Mouse (Mus musculus): ENCODE measurements around the gene Tob1. TPM values are rescaled to one million over a fixed set of nuclear protein-coding genes. Genes with fewer than 3 reads are reported as not detected.

The Tob1 gene
- polyA plus RNA-seq, 1 experiment, result 1.2 TPM

DNA sequence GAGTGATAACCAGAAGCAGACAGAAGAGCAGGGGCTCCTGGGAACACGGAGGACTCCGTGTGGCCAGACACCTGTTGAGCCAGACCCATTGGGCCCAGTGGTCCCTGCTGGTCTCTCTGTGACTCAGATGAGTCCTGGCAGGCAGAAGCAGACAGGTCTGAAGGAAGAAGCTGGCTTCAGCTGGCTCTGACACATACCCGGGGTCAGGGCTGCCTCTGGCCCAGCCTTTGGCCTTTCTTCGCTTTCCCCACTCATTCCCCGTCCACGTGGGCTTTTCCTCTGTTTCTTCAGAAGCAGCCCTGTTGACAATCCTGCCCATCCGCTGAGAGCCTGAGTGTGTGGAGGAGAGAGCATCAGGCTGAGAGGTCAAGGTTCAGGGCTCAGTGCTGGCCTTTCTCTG, 36.0 kb upstream of the Tob1 start:
- TF ChIP-seq GATA1 (IDR thresholded peaks at IDR 0.05; ENCODE audit: low read length) (no peak), TAL1 (IDR thresholded peaks at IDR 0.05; ENCODE audit: low read length) (no peak)
- no peaks in the 10 kb centered on the region for H3K9me3 ChIP-seq (ENCODE audit: control insufficient read depth, low read length)
- no peak overlapping the region for H3K4me3 ChIP-seq (replicated peaks)
- no peaks in the 10 kb centered on the region; the same call in 1 of the 2 replicates for H3K27me3 ChIP-seq (ENCODE audit: control insufficient read depth)
- H3K36me3 ChIP-seq (ENCODE audit: control insufficient read depth), result no peaks in the 10 kb centered on the region
- H3K4me1 ChIP-seq (ENCODE audit: control insufficient read depth), result peaks cover 43% of the 10 kb centered on the region

GRCm38 (mm10) chr11:94175694-94176093, 35.6 kb upstream of the Tob1 start:
- no peaks in the 10 kb centered on the region for H3K9me3 ChIP-seq (ENCODE audit: control insufficient read depth, low read length)
- H3K27me3 ChIP-seq (ENCODE audit: control insufficient read depth), result no peaks in the 10 kb centered on the region; the same call in 1 of the 2 replicates
- TF ChIP-seq GATA1 (IDR thresholded peaks at IDR 0.05; ENCODE audit: low read length), result no peak
- TF ChIP-seq TAL1 (IDR thresholded peaks at IDR 0.05; ENCODE audit: low read length), result no peak
- H3K4me1 ChIP-seq (ENCODE audit: control insufficient read depth), result peaks cover 45% of the 10 kb centered on the region
- H3K4me3 ChIP-seq (replicated peaks), result no peak overlapping the region
- no peaks in the 10 kb centered on the region for H3K36me3 ChIP-seq (ENCODE audit: control insufficient read depth)

DNA sequence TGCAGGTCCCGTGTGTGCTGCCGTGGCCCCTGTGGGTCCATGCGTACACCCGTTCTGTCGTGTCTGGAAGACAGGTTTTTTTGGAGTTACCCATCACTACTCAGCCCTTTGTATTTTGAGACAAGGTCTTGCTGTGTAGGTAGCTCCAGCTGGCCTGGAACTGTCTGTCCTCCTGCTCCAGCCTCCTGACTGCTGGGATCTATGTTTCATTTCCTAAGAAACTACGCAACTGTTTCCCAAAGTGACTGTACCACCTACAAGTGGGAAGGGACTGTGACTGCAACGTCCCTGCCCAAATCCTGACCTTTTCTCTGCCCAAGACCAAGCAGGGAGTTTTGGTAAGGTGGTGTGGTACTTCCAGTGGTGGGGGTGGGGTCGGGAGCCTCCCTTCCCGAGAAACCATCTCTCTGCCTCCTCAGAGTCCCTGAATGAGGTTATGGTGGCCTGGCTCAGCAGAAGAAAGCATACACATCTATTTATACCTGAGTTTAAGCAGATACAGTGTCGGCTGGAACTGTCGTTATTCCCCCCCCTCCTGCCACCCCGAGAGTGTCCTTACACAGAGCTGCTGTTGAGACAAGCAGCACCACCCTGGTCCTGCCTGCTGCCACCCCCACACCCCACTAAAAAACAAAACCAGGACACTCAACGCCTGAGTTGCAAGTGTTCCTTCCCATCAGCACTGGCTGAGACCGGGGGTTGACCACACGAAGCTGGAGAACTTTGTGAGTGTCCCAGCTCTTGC, 33.2 kb upstream of the Tob1 start:
- no peaks in the 10 kb centered on the region for H3K27me3 ChIP-seq (ENCODE audit: control insufficient read depth)
- TF ChIP-seq TAL1 (IDR thresholded peaks at IDR 0.05; ENCODE audit: low read length), result no peak
- TF ChIP-seq GATA1 (IDR thresholded peaks at IDR 0.05; ENCODE audit: low read length), result no peak

DNA sequence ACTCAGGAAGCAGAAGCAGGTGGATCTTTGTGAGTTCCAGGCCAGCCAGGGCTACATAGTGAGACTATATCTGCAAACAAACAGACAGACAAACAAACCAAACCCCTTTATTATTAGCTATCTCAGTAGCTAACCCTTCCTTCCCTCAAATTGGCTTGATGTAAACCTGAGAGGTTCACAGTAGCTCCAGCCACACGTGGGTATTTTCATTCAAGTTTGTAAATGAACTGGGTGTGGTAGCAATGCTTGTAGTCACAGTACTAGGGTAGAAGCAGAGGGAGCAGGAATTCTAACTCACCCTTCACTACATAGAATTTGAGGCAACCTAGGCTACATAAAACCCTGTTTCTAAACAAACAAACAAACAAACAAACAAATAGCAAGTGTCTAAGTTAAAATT, 31.5 kb upstream of the Tob1 start:
- H3K4me3 ChIP-seq (replicated peaks), result no peak overlapping the region
- H3K27me3 ChIP-seq (ENCODE audit: control insufficient read depth), result no peaks in the 10 kb centered on the region
- peaks cover 18% of the 10 kb centered on the region for H3K4me1 ChIP-seq (ENCODE audit: control insufficient read depth)
- no peak for TF ChIP-seq GATA1 (IDR thresholded peaks at IDR 0.05; ENCODE audit: low read length)
- no peak for TF ChIP-seq TAL1 (IDR thresholded peaks at IDR 0.05; ENCODE audit: low read length)
- H3K36me3 ChIP-seq (ENCODE audit: control insufficient read depth), result no peaks in the 10 kb centered on the region
- no peaks in the 10 kb centered on the region for H3K9me3 ChIP-seq (ENCODE audit: control insufficient read depth, low read length)

More for the DNA sequence above, 33.2 kb upstream of the Tob1 start:
- no peak overlapping the region for H3K4me3 ChIP-seq (replicated peaks)
- no peaks in the 10 kb centered on the region for H3K36me3 ChIP-seq (ENCODE audit: control insufficient read depth)
- H3K4me1 ChIP-seq (ENCODE audit: control insufficient read depth), result peaks cover 33% of the 10 kb centered on the region
- H3K9me3 ChIP-seq (ENCODE audit: control insufficient read depth, low read length), result no peaks in the 10 kb centered on the region

GRCm38 (mm10) chr11:94180194-94180593, 31.1 kb upstream of the Tob1 start:
- TF ChIP-seq GATA1 (IDR thresholded peaks at IDR 0.05; ENCODE audit: low read length), result no peak
- TF ChIP-seq TAL1 (IDR thresholded peaks at IDR 0.05; ENCODE audit: low read length), result no peak
- no peaks in the 10 kb centered on the region for H3K36me3 ChIP-seq (ENCODE audit: control insufficient read depth)
- peaks cover 17% of the 10 kb centered on the region for H3K4me1 ChIP-seq (ENCODE audit: control insufficient read depth)
- H3K27me3 ChIP-seq (ENCODE audit: control insufficient read depth), result no peaks in the 10 kb centered on the region
- H3K9me3 ChIP-seq (ENCODE audit: control insufficient read depth, low read length), result no peaks in the 10 kb centered on the region
- no peak overlapping the region for H3K4me3 ChIP-seq (replicated peaks)

GRCm38 (mm10) chr11:94181694-94182093, 29.6 kb upstream of the Tob1 start:
- Histone ChIP-seq H3K36me3 (ENCODE audit: control insufficient read depth) (no peaks in the 10 kb centered on the region), H3K9me3 (ENCODE audit: control insufficient read depth, low read length) (no peaks in the 10 kb centered on the region), H3K4me3 (replicated peaks) (no peak overlapping the region), H3K27me3 (ENCODE audit: control insufficient read depth) (no peaks in the 10 kb centered on the region), H3K4me1 (ENCODE audit: control insufficient read depth) (peaks cover 14% of the 10 kb centered on the region)
- no peak for TF ChIP-seq TAL1 (IDR thresholded peaks at IDR 0.05; ENCODE audit: low read length)
- TF ChIP-seq GATA1 (IDR thresholded peaks at IDR 0.05; ENCODE audit: low read length), result no peak

DNA sequence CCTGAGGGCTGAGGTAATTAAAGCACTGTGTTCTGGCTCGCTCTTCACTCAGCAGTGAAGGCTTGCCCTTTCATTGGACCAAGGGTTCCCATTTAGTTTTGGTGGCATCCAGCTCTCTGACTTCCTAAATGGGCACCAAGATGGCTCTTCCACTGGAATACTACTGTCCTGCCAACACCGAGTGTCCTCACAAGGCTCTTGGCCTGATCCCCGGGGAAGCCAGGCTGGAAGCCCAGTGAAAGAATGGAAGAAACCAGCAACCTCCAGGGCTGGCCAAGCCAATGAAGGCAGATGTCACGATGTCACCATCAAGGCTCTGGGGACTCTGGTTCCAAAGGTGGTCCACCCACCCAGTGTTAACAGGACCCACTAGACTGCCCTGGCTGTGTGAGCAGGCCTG, 28.5 kb upstream of the Tob1 start:
- Histone ChIP-seq H3K4me1 (ENCODE audit: control insufficient read depth) (peaks cover 14% of the 10 kb centered on the region), H3K36me3 (ENCODE audit: control insufficient read depth) (no peaks in the 10 kb centered on the region), H3K27me3 (ENCODE audit: control insufficient read depth) (no peaks in the 10 kb centered on the region), H3K4me3 (replicated peaks) (no peak overlapping the region), H3K9me3 (ENCODE audit: control insufficient read depth, low read length) (no peaks in the 10 kb centered on the region)
- TF ChIP-seq TAL1 (IDR thresholded peaks at IDR 0.05; ENCODE audit: low read length) (no peak), GATA1 (IDR thresholded peaks at IDR 0.05; ENCODE audit: low read length) (no peak)

GRCm38 (mm10) chr11:94183120-94183519, 28.1 kb upstream of the Tob1 start:
- peaks cover 14% of the 10 kb centered on the region for H3K4me1 ChIP-seq (ENCODE audit: control insufficient read depth)
- TF ChIP-seq GATA1 (IDR thresholded peaks at IDR 0.05; ENCODE audit: low read length) (no peak), TAL1 (IDR thresholded peaks at IDR 0.05; ENCODE audit: low read length) (no peak)

DNA sequence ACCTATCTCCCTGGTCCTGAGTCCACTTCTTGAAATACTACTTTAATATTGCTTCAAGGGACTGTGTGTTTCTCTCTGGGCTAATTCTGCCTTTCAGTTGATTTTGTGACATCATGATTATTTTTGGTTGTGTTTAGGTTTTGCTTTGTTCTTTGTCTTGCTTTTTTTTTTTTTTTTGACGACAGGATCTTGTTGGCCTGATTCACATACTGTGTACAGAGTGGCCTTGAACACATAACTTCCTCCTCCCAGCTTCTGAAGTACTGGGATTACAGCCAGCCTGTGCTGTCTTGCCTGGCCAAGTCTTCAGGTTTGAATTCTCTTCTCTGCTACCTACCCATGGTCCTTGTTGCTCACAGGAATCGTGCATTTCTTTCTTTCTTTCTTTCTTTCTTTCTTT, 27.6 kb upstream of the Tob1 start:
- H3K27me3 ChIP-seq (ENCODE audit: control insufficient read depth), result no peaks in the 10 kb centered on the region

More at GRCm38 (mm10) chr11:94183120-94183519, 28.1 kb upstream of the Tob1 start:
- Histone ChIP-seq H3K36me3 (ENCODE audit: control insufficient read depth) (no peaks in the 10 kb centered on the region), H3K9me3 (ENCODE audit: control insufficient read depth, low read length) (no peaks in the 10 kb centered on the region), H3K4me3 (replicated peaks) (no peak overlapping the region), H3K27me3 (ENCODE audit: control insufficient read depth) (no peaks in the 10 kb centered on the region)

More for the DNA sequence above, 27.6 kb upstream of the Tob1 start:
- no peaks in the 10 kb centered on the region for H3K36me3 ChIP-seq (ENCODE audit: control insufficient read depth)
- no peaks in the 10 kb centered on the region for H3K9me3 ChIP-seq (ENCODE audit: control insufficient read depth, low read length)
- H3K4me3 ChIP-seq (replicated peaks), result no peak overlapping the region
- H3K4me1 ChIP-seq (ENCODE audit: control insufficient read depth), result peaks cover 14% of the 10 kb centered on the region
- TF ChIP-seq GATA1 (IDR thresholded peaks at IDR 0.05; ENCODE audit: low read length) (no peak), TAL1 (IDR thresholded peaks at IDR 0.05; ENCODE audit: low read length) (no peak)
